Mouse (Mus musculus) activated CD4-positive, CD25-positive, alpha-beta regulatory T cell, adult 4 months (primary cell): ENCODE results near the gene Hist1h3h. TPM values are rescaled to one million over a fixed set of nuclear protein-coding genes. Genes with fewer than 3 reads are reported as not detected.
A peak's percentile ranks its signal among the peaks of the same experiment; 100 is the strongest.

ENCODE experiments used
- ATAC-seq: one replicate; pipeline ENCODE4 v1.8.0; 2017
- polyA plus RNA-seq, 2 experiments: library from polyadenylated mRNA; unstranded; fragments of 100-300 nt; shearing (Covaris generic); gene quantifications; one replicate each; pipeline ENCODE4 v1.2.1; 2017

Hist1h3h gene
- 1 to 10 TPM in 1 of 2 experiments, not detected in 1; 6.0 TPM for polyA plus RNA-seq

- ATAC-seq = peak; percentile 47
These were observed at the start of gene Hist1h3h for GRCm38 (mm10) chr13:21717397-21718357. Gene Hist1h3h, plus strand, starts transcription at chr13:21717659.

GRCm38 (mm10) chr13:21677305-21677704, 40.2 kb upstream of the Hist1h3h start, which contains the start of gene Olfr1360:
Gene Olfr1360, minus strand, starts transcription at chr13:21677405.
- no peak for ATAC-seq

GRCm38 (mm10) chr13:21697811-21698210, 19.6 kb upstream of the Hist1h3h start, which contains the start of gene Olfr1359:
Gene Olfr1359, plus strand, starts transcription at chr13:21698111.
- no peak for ATAC-seq

GRCm38 (mm10) chr13:21706669-21707068, 10.8 kb upstream of the Hist1h3h start:
- ATAC-seq = no peak

GRCm38 (mm10) chr13:21710031-21710711, 7.3 kb upstream of the Hist1h3h start:
- peak; percentile 71 for ATAC-seq

- ATAC-seq = peak; percentile 62
These were observed 6.5 kb upstream of the Hist1h3h start for GRCm38 (mm10) chr13:21710821-21711525.

GRCm38 (mm10) chr13:21711698-21712097, 5.8 kb upstream of the Hist1h3h start:
- no peak for ATAC-seq

- ATAC-seq = no peak
These were observed 2.7 kb upstream of the Hist1h3h start for GRCm38 (mm10) chr13:21714725-21715124.

GRCm38 (mm10) chr13:21715131-21715863, 2.2 kb upstream of the Hist1h3h start:
- no peak for ATAC-seq

- peak; percentile 90 for ATAC-seq
These were observed 1.5 kb upstream of the Hist1h3h start, which contains the start of the genes Hist1h2bl and Hist1h2ai for GRCm38 (mm10) chr13:21715864-21716539. Gene Hist1h2bl, minus strand, starts transcription at chr13:21716143. Gene Hist1h2ai, plus strand, starts transcription at chr13:21716422.

- peak; percentile 3 for ATAC-seq
These were observed 693 bp upstream of the Hist1h3h start for GRCm38 (mm10) chr13:21716540-21717391.

GRCm38 (mm10) chr13:21718381-21719080, 1.1 kb downstream of the Hist1h3h start:
- ATAC-seq = no peak

GRCm38 (mm10) chr13:21721107-21721756, 3.8 kb downstream of the Hist1h3h start:
- ATAC-seq = peak; percentile 11

GRCm38 (mm10) chr13:21721757-21722372, 4.4 kb downstream of the Hist1h3h start, which contains the start of gene Hist1h2bm:
Gene Hist1h2bm, plus strand, starts transcription at chr13:21722044.
- peak; percentile 94 for ATAC-seq

- ATAC-seq = no peak
These were observed 5.0 kb downstream of the Hist1h3h start for GRCm38 (mm10) chr13:21722373-21722925.

- ATAC-seq = no peak
These were observed 5.8 kb downstream of the Hist1h3h start for GRCm38 (mm10) chr13:21722993-21723836.
